Mouse (Mus musculus): ENCODE measurements around the gene Fcrl5. TPM values are rescaled to one million over a fixed set of nuclear protein-coding genes. Genes with fewer than 3 reads are reported as not detected.

Gene Fcrl5
- polyA plus RNA-seq, 1 experiment from 2014 or later, result not detected

DNA sequence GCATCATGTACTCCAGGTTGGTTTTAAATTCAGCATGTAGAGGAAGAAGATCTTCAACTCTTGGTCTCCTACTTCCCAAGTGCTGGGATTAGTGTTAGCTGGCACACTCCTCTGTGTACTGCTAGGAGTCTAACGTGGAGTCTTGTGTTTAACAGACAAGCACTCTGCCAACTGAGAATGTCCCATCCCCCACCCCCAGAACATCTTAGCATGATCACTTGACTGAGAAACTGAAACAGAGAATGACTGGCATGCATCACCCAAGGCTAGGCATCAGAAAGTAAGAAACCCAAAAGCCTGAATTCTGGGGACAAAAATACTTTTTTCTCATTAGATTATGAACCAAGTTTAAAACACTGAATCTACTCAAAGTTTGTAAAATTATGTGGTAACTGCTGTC is 86.3 kb downstream of the Fcrl5 start:
- H3K4me3 ChIP-seq (ENCODE audit: low read depth, low read length), result no peak overlapping the region
- no peak overlapping the region for H3K27ac ChIP-seq (ENCODE audit: low read depth)
- H3K4me2 ChIP-seq (ENCODE audit: low read depth, low read length), result no peak overlapping the region
- H3K9me3 ChIP-seq (ENCODE audit: low read length), result no peaks in the 10 kb centered on the region
- no peak for DNase-seq
- no peak overlapping the region for H3K9ac ChIP-seq (replicated peaks)
- no peaks in the 10 kb centered on the region for H3K36me3 ChIP-seq (replicated peaks; ENCODE audit: insufficient read depth, low read length)
- TF ChIP-seq CTCF (IDR thresholded peaks at IDR 0.05; ENCODE audit: low read depth) (no peak), EP300 (IDR thresholded peaks at IDR 0.05; ENCODE audit: low read depth) (no peak)
- 50% methylated on average over 1 of the region's 1 CpGs for WGBS (ENCODE audit: insufficient replicate concordance)
- no peaks in the 10 kb centered on the region for H3K27me3 ChIP-seq (ENCODE audit: insufficient read depth, low read length)
- ATAC-seq, result no peak
- peaks cover 13% of the 10 kb centered on the region for H3K4me1 ChIP-seq (ENCODE audit: insufficient read depth)

DNA sequence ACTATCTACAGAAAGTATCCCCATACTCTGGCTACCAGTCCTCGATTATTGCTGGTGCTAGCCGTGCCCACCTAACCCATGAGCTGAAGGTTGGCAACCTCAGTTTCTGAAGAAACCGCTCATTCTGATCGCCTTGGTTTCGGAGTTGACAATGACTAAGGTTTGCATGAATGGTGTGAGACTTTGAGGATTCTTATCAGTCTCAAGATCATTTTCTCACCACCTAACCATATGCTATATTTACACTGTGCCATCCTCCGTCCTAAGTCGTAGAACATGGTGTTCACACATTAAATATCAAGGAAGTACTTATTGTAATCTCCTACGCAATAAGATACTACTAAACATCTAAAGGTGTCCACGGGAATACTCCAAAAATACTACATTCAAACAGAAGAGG is 88.1 kb downstream of the Fcrl5 start:
- Histone ChIP-seq H3K9ac (replicated peaks) (no peak overlapping the region), H3K27ac (ENCODE audit: low read depth) (no peak overlapping the region), H3K4me2 (ENCODE audit: low read depth, low read length) (no peak overlapping the region), H3K36me3 (replicated peaks; ENCODE audit: insufficient read depth, low read length) (peaks cover 11% of the 10 kb centered on the region), H3K27me3 (ENCODE audit: insufficient read depth, low read length) (no peaks in the 10 kb centered on the region), H3K4me3 (ENCODE audit: low read depth, low read length) (no peak overlapping the region), H3K4me1 (ENCODE audit: insufficient read depth) (peaks cover 19% of the 10 kb centered on the region), H3K9me3 (ENCODE audit: low read length) (no peaks in the 10 kb centered on the region)
- DNase-seq, result no peak
- no peak for TF ChIP-seq EP300 (IDR thresholded peaks at IDR 0.05; ENCODE audit: low read depth)
- no peak for TF ChIP-seq CTCF (IDR thresholded peaks at IDR 0.05; ENCODE audit: low read depth)
- WGBS (ENCODE audit: insufficient replicate concordance), result 85% methylated on average over 9 of the region's 9 CpGs
- no peak for ATAC-seq

DNA sequence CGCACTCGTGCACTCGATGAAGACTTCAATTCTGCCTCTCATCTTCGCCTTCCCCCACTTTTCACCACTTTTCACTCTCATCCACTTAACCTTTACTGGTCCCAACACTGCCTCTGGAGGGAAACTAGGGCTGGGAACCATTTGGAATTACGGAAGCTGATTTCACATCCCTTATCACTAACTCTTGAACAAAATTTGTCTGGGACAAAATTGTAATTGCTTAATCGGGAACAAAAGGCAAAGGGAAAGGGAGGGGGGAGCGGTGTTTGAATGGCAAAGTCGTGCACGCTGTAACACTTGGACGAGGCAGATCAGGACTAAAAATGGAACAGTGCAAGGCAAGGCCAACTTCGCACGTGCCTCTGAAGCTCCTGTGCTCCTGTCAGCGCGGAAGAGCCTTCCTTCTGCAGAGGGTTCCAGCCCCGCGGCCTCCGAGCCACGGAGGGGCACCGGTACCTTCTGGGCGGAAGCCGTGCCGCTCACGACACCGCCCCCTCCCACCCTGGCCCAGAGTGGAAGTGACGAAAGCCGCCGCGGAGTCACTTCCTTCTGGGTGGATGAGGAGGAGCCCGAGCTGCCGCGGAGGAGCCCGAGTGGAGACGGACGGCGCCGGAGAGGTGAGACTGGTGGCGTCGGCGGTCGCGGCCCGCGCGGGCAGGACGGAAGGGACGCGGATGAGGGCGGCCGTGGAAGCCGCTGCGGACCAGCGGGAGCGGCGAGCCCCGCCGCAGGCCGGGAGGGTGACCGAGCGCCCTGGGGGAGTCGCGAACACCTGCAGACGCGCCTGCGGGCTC is 89.7 kb downstream of the Fcrl5 start, which contains the start of gene Etv3:
Gene Etv3 (plus strand): TSS at position 365 of the 794 bp plus-strand sequence.
- H3K9me3 ChIP-seq (ENCODE audit: low read length), result no peaks in the 10 kb centered on the region
- H3K4me1 ChIP-seq (ENCODE audit: insufficient read depth), result peaks cover 19% of the 10 kb centered on the region
- H3K36me3 ChIP-seq (replicated peaks; ENCODE audit: insufficient read depth, low read length), result peaks cover 26% of the 10 kb centered on the region
- 9% methylated on average over 41 of the region's 64 CpGs for WGBS (ENCODE audit: insufficient replicate concordance)
- H3K27ac ChIP-seq (ENCODE audit: low read depth), result peak within 1 kb of the TSS; percentile 78
- H3K4me2 ChIP-seq (ENCODE audit: low read depth, low read length), result peak within 1 kb of the TSS; percentile 79
- peak within 1 kb of the TSS; percentile 77 for H3K4me3 ChIP-seq (ENCODE audit: low read depth, low read length)
- no peaks in the 10 kb centered on the region for H3K27me3 ChIP-seq (ENCODE audit: insufficient read depth, low read length)
- TF ChIP-seq EP300 (IDR thresholded peaks at IDR 0.05; ENCODE audit: low read depth) (no peak), CTCF (IDR thresholded peaks at IDR 0.05; ENCODE audit: low read depth) (peak; percentile 19; the same call in 1 of the 2 replicates)
- DNase-seq, result peak; percentile 88
- peak within 1 kb of the TSS; percentile 92 for H3K9ac ChIP-seq (replicated peaks)
- peak; percentile 95 for ATAC-seq

DNA sequence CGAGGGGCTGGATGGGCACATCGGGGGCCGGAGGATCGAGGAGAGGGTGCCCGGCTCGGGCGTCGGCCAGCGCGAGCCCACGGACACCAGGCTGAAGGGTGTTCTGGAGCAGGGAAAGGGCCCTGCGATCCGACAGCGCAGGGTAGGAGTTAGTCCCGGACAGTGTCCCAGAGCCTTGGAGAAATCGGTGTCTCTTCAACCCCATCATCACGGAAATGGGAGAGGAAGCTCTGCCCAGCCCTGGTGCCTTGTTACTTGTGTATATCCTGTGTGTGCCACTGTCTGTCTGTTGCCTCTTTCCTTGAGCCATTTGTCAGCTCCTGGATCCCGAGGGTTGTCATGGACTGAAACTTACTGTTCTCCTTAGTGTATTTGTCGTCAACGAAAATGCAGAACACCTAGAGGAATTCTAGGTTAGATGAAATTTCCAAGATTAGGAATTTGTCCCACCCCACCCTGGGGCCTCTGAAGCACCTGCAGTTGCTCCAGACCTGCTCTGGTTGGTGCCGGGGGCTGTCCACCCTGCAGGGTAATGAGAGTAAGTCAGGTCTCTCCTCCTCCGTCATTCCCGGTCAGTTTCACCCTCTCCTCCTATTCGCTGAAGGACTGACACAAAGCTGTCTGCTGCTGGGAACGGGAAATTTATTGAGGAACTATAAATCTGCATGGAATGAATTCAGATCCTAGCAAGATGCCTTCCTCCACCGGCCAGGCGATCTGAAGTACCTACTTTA is 90.4 kb downstream of the Fcrl5 start:
- ATAC-seq, result peak; percentile 52

DNA sequence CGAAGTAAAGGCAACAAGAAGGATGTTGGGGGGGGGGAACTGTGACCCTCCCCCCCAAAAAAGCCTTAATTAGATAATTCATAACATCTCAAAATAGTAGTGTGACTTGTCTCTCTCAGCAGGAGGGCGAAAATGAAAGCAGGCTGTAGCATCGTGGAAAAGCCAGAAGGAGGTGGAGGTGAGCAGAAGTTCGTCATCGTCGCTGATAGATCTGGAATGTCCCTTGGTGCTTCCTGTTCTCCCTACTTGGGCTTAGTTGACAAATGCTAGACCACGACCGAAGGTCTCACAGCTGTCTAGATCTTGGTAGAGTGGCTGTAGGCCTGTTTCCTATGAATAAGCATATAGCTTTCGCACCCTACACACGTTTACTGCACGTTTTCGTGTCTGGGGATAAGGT is 91.6 kb downstream of the Fcrl5 start:
- WGBS (ENCODE audit: insufficient replicate concordance), result 73% methylated on average over 12 of the region's 12 CpGs
- TF ChIP-seq CTCF (IDR thresholded peaks at IDR 0.05; ENCODE audit: low read depth), result no peak
- TF ChIP-seq EP300 (IDR thresholded peaks at IDR 0.05; ENCODE audit: low read depth), result no peak
- Histone ChIP-seq H3K36me3 (replicated peaks; ENCODE audit: insufficient read depth, low read length) (peaks cover 39% of the 10 kb centered on the region), H3K4me1 (ENCODE audit: insufficient read depth) (peaks cover 19% of the 10 kb centered on the region), H3K27ac (ENCODE audit: low read depth) (no peak overlapping the region), H3K27me3 (ENCODE audit: insufficient read depth, low read length) (no peaks in the 10 kb centered on the region), H3K9me3 (ENCODE audit: low read length) (no peaks in the 10 kb centered on the region), H3K9ac (replicated peaks) (no peak overlapping the region; the same call in 1 of the 2 replicates), H3K4me2 (ENCODE audit: low read depth, low read length) (peak overlapping the region; percentile 79), H3K4me3 (ENCODE audit: low read depth, low read length) (no peak overlapping the region)
- DNase-seq, result no peak
- no peak for ATAC-seq

More for the DNA sequence above, 90.4 kb downstream of the Fcrl5 start:
- Histone ChIP-seq H3K27me3 (ENCODE audit: insufficient read depth, low read length) (no peaks in the 10 kb centered on the region), H3K4me3 (ENCODE audit: low read depth, low read length) (peak overlapping the region; percentile 77), H3K36me3 (replicated peaks; ENCODE audit: insufficient read depth, low read length) (peaks cover 34% of the 10 kb centered on the region), H3K9ac (replicated peaks) (peak overlapping the region; percentile 92), H3K27ac (ENCODE audit: low read depth) (peak overlapping the region; percentile 78), H3K4me2 (ENCODE audit: low read depth, low read length) (peak overlapping the region; percentile 79), H3K4me1 (ENCODE audit: insufficient read depth) (peaks cover 19% of the 10 kb centered on the region), H3K9me3 (ENCODE audit: low read length) (no peaks in the 10 kb centered on the region)
- 5% methylated on average over 27 of the region's 27 CpGs for WGBS (ENCODE audit: insufficient replicate concordance)
- TF ChIP-seq EP300 (IDR thresholded peaks at IDR 0.05; ENCODE audit: low read depth), result no peak
- peak; percentile 32 for DNase-seq

DNA sequence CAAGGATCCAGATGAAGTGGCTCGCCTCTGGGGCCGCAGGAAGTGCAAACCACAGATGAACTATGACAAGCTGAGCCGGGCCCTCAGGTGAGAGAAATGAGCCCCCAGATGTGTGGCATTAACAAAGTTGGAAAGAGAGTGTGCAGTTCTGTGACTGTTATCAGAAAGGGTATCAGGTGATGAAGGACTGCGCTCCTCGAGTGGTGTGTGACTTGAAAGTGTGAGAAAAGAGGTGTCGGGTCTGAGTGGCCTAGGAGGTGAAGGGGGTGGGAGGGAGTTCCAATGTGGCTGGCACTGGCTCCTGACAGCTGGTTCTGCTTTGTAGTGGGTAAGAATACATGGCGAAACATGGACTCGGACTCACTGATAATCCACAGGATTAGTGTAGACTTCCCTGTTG is 92.4 kb downstream of the Fcrl5 start:
- Histone ChIP-seq H3K4me1 (ENCODE audit: insufficient read depth) (peaks cover 19% of the 10 kb centered on the region), H3K9ac (replicated peaks) (no peak overlapping the region), H3K4me2 (ENCODE audit: low read depth, low read length) (no peak overlapping the region), H3K36me3 (replicated peaks; ENCODE audit: insufficient read depth, low read length) (peaks cover 42% of the 10 kb centered on the region), H3K27ac (ENCODE audit: low read depth) (no peak overlapping the region), H3K9me3 (ENCODE audit: low read length) (no peaks in the 10 kb centered on the region), H3K27me3 (ENCODE audit: insufficient read depth, low read length) (no peaks in the 10 kb centered on the region), H3K4me3 (ENCODE audit: low read depth, low read length) (no peak overlapping the region)
- 75% methylated on average over 8 of the region's 8 CpGs for WGBS (ENCODE audit: insufficient replicate concordance)
- ATAC-seq (no peak), DNase-seq (no peak)
- no peak for TF ChIP-seq CTCF (IDR thresholded peaks at IDR 0.05; ENCODE audit: low read depth)
- TF ChIP-seq EP300 (IDR thresholded peaks at IDR 0.05; ENCODE audit: low read depth), result no peak

Measured in liver, postnatal 0 days (tissue).